Mouse (Mus musculus) hindbrain, embryonic 14.5 days (tissue): ENCODE measurements around the gene Nptx1. TPM values are rescaled to one million over a fixed set of nuclear protein-coding genes. Genes with fewer than 3 reads are reported as not detected.

Experiments used
- ATAC-seq: fragments of 200-750 bp; cut with Nextera tagmentation; 2 replicates; pipeline ENCODE4 v1.8.0; 2017; ENCODE audit warnings: moderate number of reproducible peaks, mild to moderate bottlenecking, moderate TSS enrichment, moderate library complexity; ENCODE audit not compliant: low FRiP score
- DNase-seq: peaks from one replicate; pipeline ENCODE4 v3.0.0-alpha.2; 2015; ENCODE audit warnings: low spot score
- H3K27ac ChIP-seq: fragments of 300-500 bp; sonication (generic); 2 replicates; pipeline ENCODE4 v1.5.1; 2014; ENCODE audit warnings: mild to moderate bottlenecking, moderate library complexity
- H3K27me3 ChIP-seq: fragments of 300-500 bp; sonication (generic); 2 replicates; pipeline ENCODE4 v1.6.1; 2014; ENCODE audit warnings: mild to moderate bottlenecking, low read length, mixed read lengths; ENCODE audit not compliant: control insufficient read depth, insufficient read depth
- H3K36me3 ChIP-seq: fragments of 300-500 bp; sonication (generic); replicated peaks from 2 replicates; pipeline ENCODE4 v1.6.1; 2014; ENCODE audit not compliant: control insufficient read depth, insufficient read depth
- H3K4me1 ChIP-seq: fragments of 300-500 bp; sonication (generic); replicated peaks from 2 replicates; pipeline ENCODE4 v1.6.1; 2014; ENCODE audit warnings: antibody characterized with exemption, low read length, mixed read lengths; ENCODE audit not compliant: control insufficient read depth, insufficient read depth
- H3K4me2 ChIP-seq: fragments of 300-500 bp; sonication (generic); replicated peaks from 2 replicates; pipeline ENCODE4 v1.6.1; 2014; ENCODE audit warnings: mild to moderate bottlenecking, moderate library complexity
- H3K4me3 ChIP-seq: fragments of 300-500 bp; sonication (generic); replicated peaks from 2 replicates; pipeline ENCODE4 v1.5.1; 2014; ENCODE audit warnings: mild to moderate bottlenecking, low read length
- H3K9ac ChIP-seq: fragments of 300-500 bp; sonication (generic); 2 replicates; pipeline ENCODE4 v1.6.1; 2014
- H3K9me3 ChIP-seq: fragments of 300-500 bp; sonication (generic); 2 replicates; pipeline ENCODE4 v1.6.1; 2016; ENCODE audit warnings: low read length; ENCODE audit not compliant: control insufficient read depth
- WGBS: fragments of 180-500 bp; shearing (Covaris S2); extraction: QIAGEN DNeasy Blood & Tissue Kit; methylation state at CpG from one replicate; pipeline ENCODE4 v1.1.7; 2014; 5-methylcytosine and 5-hydroxymethylcytosine counted together
- polyA plus RNA-seq: library from polyadenylated mRNA; unstranded; fragments of >200 nt; fragmentation: Nextera tagmentation; extraction: Ambion mirVana; gene quantifications from 2 replicates; pipeline ENCODE4 v1.2.1, GENCODE M21; 2014

Nptx1 gene
- polyA plus RNA-seq, result 17.4 and 20.5 TPM in 2 replicates

DNA sequence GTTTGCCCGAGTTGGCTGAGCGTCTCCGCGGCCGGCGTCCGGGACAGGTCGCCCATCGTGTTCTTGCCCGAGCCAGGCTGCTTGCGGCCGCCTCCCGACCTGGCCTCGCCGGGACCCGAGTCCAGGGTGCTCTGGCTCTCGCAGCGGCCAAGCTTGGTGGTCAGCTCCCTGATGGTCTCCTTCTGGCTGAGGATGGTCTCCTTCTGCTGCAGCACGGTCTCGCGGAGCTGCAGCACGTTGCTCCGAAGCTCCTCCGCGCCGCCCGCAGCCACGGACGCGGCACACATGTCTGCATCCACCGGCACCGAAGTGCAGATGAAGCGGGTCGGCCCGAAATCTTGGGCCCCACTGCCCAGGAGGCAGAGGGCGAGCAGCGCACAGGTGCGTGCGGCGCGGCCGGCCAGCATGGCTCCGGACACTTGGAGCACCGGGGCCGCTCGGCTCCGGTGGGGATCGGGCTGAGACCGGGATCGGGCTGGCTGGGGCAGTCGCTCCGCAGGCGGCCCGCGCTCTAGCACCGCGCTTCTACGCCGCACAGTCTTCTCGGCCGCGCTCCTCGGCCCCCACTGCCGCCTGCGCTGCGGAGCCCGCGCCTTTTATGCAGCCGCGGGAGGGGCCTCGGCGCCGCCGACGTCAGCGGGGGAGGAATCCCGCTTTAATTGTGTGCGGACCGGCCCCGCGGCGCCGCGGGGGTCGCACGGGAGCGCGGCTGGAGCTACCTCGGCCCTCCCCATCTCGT lies at the start of gene Nptx1:
TSS of gene Nptx1 (minus strand) at position 571 of the 739 bp plus-strand sequence.
- Histone ChIP-seq H3K9ac (peak within 1 kb of the TSS; percentile 74), H3K36me3 (no peaks in the 10 kb centered on the region), H3K27me3 (peaks cover 12% of the 10 kb centered on the region; the same call in 1 of the 2 replicates), H3K4me2 (peak within 1 kb of the TSS; percentile 88), H3K9me3 (no peaks in the 10 kb centered on the region), H3K4me3 (peak within 1 kb of the TSS; percentile 57), H3K27ac (peak within 1 kb of the TSS; percentile 52), H3K4me1 (peaks cover 45% of the 10 kb centered on the region)
- under 1% methylated on average over 86 of the region's 90 CpGs for WGBS
- peak; percentile 78 for DNase-seq
- peak; percentile 38 for ATAC-seq

DNA sequence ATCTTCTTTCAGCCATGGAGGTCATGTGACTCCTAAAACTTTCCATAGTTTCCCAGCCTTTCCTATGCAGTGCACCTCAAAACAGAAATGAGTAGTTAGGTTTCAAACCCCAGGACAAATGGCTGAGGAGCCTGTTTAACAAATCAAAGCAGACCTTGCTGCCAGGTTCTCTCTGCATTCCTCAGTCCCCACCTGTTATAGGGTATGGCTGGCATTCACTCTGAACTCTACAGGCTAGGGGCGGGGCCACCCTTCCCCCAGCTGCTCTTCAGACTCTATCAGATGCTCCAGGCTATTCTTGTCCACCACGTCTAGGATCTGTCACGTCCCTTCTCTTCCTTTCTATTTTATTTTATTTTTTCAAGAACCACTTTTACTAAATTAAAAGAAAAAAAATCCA lies 46.4 kb upstream of the Nptx1 start:
- 28% methylated on average over 3 of the region's 3 CpGs for WGBS
- H3K9ac ChIP-seq, result no peak overlapping the region
- no peaks in the 10 kb centered on the region for H3K36me3 ChIP-seq
- H3K27ac ChIP-seq, result no peak overlapping the region
- H3K4me2 ChIP-seq, result no peak overlapping the region
- H3K4me3 ChIP-seq, result no peak overlapping the region
- DNase-seq, result no peak
- ATAC-seq, result no peak
- no peaks in the 10 kb centered on the region for H3K27me3 ChIP-seq
- H3K9me3 ChIP-seq, result no peaks in the 10 kb centered on the region
- H3K4me1 ChIP-seq, result no peaks in the 10 kb centered on the region; the same call in 1 of the 2 replicates

DNA sequence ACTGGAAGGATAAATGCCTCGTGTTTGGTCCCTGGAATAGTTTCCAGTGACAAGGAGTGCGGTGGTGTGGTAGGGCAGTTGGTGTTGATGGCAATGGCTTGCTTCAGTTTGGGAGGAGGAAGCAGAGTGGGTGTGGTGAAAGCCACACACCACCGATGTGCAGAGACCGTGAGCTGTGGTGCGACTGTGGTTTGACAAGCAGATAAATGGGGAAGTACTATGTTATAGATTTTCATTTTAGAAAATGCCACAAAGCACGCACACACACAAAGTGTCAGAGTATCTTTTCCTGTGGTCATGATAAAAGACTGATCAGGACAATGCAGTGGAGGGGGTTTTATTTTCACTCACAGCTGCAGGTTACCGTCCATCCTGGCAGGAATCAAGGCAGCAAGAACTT lies 41.7 kb upstream of the Nptx1 start:
- H3K4me3 ChIP-seq, result no peak overlapping the region
- WGBS, result 84% methylated on average over 7 of the region's 7 CpGs
- ATAC-seq (no peak), DNase-seq (no peak)
- H3K9me3 ChIP-seq, result no peaks in the 10 kb centered on the region
- no peaks in the 10 kb centered on the region for H3K27me3 ChIP-seq
- H3K9ac ChIP-seq, result no peak overlapping the region
- no peaks in the 10 kb centered on the region for H3K36me3 ChIP-seq
- no peak overlapping the region for H3K4me2 ChIP-seq
- no peaks in the 10 kb centered on the region; the same call in 1 of the 2 replicates for H3K4me1 ChIP-seq
- H3K27ac ChIP-seq, result no peak overlapping the region

DNA sequence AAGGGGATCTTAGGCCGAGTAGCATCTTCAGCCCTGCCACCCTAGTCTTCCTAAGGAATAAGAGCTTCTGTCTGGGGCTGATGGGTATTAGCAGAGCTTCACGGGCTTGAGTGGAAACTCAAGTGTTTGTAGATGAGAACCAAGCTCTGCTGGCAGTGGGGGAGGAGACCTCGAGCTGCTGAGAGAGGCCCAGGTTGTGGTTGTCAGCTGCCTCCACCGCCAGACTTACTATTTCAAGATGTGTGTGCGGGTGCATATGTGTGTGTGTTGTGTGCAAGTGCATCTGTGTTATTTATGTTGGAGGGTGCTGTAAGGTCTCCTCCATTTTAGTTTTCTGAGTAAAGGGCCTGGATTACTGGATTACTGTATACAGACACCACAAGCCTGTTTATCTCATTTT lies 39.6 kb upstream of the Nptx1 start:
- H3K27ac ChIP-seq, result no peak overlapping the region

DNA sequence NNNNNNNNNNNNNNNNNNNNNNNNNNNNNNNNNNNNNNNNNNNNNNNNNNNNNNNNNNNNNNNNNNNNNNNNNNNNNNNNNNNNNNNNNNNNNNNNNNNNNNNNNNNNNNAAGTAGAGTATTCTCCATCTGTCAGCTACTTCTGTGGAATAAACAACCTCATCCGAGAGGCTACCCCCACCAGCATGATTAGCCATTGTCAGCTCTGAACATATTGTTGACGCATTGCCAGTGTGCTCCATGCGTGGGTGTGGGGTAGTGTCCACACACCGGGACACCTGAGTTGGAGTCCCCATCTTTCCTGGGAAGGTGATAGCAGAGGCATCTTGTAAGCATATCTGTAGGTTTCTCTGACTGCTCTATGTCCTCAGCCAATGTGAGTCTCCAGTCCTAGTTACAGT lies 39.0 kb upstream of the Nptx1 start:
- ATAC-seq (no peak), DNase-seq (no peak)
- Histone ChIP-seq H3K4me3 (no peak overlapping the region), H3K36me3 (no peaks in the 10 kb centered on the region), H3K27me3 (no peaks in the 10 kb centered on the region), H3K9ac (no peak overlapping the region), H3K4me1 (no peaks in the 10 kb centered on the region), H3K4me2 (no peak overlapping the region), H3K27ac (no peak overlapping the region), H3K9me3 (no peaks in the 10 kb centered on the region)
- 79% methylated on average over 4 of the region's 4 CpGs for WGBS

More for the DNA sequence above, 39.6 kb upstream of the Nptx1 start:
- Histone ChIP-seq H3K36me3 (no peaks in the 10 kb centered on the region), H3K9ac (no peak overlapping the region), H3K4me1 (no peaks in the 10 kb centered on the region), H3K9me3 (no peaks in the 10 kb centered on the region), H3K27me3 (no peaks in the 10 kb centered on the region), H3K4me3 (no peak overlapping the region), H3K4me2 (no peak overlapping the region)
- ATAC-seq, result no peak
- 77% methylated on average over 5 of the region's 5 CpGs for WGBS
- DNase-seq, result no peak

DNA sequence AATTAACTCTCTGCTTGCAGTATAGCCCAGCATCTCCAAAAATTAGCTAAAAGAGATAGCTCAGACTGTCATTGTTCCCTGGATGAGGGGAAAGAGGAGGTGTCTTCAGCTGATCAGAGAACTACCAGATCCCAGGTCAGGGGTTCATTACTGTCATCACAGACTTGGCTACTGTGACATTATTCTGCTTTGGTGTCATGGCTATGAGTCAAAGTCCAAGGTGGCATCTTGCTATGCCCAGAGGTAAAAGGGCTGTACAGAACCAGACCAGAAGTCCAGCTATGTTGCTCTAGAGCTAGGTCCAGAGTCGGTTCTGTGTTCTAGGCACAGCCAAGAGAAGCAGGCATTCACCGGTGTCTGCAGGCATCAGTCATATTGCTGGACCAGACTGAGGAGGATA lies 30.2 kb upstream of the Nptx1 start:
- 96% methylated on average over 2 of the region's 2 CpGs for WGBS

DNA sequence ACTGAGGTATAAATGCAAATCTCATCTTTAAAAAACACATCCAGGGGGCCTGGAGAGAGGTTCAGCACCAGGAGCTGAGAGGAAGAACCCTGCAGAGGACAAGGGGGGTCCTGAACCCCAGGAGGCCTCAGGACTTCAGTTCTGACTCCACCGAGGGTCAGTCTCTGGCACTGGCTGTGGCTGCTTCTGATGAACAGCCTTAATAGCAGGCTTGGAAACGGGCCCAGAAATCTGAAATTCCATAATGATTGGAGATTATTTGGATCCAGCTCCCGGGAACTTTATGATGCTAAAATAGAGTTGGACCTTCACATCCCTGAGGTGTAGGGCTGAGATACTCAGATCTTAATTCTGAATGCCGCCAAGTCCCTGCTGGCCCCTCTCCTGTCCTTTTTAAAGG lies 29.3 kb upstream of the Nptx1 start:
- WGBS, result 10% methylated on average over 4 of the region's 4 CpGs
- no peaks in the 10 kb centered on the region for H3K36me3 ChIP-seq
- H3K27me3 ChIP-seq, result no peaks in the 10 kb centered on the region
- H3K27ac ChIP-seq, result no peak overlapping the region
- H3K9me3 ChIP-seq, result no peaks in the 10 kb centered on the region
- no peak overlapping the region for H3K4me3 ChIP-seq
- no peak overlapping the region for H3K9ac ChIP-seq
- ATAC-seq, result no peak
- DNase-seq, result no peak
- peaks cover 16% of the 10 kb centered on the region; the same call in 1 of the 2 replicates for H3K4me1 ChIP-seq
- no peak overlapping the region for H3K4me2 ChIP-seq

More for the DNA sequence above, 30.2 kb upstream of the Nptx1 start:
- H3K4me2 ChIP-seq, result no peak overlapping the region
- H3K36me3 ChIP-seq, result no peaks in the 10 kb centered on the region
- no peaks in the 10 kb centered on the region for H3K9me3 ChIP-seq
- DNase-seq (no peak), ATAC-seq (no peak)
- H3K4me1 ChIP-seq, result peaks cover 10% of the 10 kb centered on the region; the same call in 1 of the 2 replicates
- no peaks in the 10 kb centered on the region for H3K27me3 ChIP-seq
- H3K27ac ChIP-seq, result no peak overlapping the region
- H3K9ac ChIP-seq, result no peak overlapping the region
- H3K4me3 ChIP-seq, result no peak overlapping the region

DNA sequence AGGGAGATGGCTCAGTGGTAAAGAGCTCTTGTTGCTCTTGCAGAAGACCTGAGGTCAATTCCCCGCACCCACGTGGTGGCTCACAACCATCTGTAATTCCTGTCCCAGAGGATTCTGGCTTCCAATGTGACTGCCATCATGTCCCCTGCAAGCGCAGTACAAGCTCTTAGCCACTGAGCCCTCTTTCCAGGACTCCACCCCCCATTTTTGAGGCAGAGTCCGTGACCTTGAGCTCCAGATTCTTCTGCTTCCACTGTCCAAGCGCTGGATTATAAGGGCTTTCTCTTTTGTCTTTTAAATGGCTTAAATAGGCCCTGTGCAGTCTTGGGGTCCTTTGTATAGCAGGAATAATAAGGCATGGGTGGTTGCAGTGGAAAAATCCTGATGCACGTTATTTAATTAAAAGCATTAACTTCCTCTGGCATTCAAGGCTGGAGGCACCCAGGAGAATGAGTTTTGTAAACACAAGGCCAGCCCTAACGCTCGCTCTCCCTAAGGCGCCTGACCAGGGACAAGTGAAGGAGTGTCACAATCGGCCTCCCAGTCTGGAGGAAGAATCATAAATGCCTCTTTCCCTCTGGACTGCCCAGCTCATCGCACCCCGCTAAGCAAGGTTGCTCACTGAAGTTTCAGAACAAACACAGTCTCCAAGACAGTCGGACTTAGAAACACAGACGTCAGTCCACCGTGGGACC lies 24.9 kb upstream of the Nptx1 start:
- 40% methylated on average over 15 of the region's 15 CpGs for WGBS
- H3K4me1 ChIP-seq, result peaks cover 16% of the 10 kb centered on the region; the same call in 1 of the 2 replicates
- no peaks in the 10 kb centered on the region for H3K27me3 ChIP-seq
- no peak overlapping the region for H3K4me2 ChIP-seq
- no peaks in the 10 kb centered on the region for H3K36me3 ChIP-seq
- ATAC-seq (no peak), DNase-seq (no peak)
- no peaks in the 10 kb centered on the region for H3K9me3 ChIP-seq
- no peak overlapping the region for H3K4me3 ChIP-seq
- no peak overlapping the region for H3K9ac ChIP-seq
- no peak overlapping the region for H3K27ac ChIP-seq

DNA sequence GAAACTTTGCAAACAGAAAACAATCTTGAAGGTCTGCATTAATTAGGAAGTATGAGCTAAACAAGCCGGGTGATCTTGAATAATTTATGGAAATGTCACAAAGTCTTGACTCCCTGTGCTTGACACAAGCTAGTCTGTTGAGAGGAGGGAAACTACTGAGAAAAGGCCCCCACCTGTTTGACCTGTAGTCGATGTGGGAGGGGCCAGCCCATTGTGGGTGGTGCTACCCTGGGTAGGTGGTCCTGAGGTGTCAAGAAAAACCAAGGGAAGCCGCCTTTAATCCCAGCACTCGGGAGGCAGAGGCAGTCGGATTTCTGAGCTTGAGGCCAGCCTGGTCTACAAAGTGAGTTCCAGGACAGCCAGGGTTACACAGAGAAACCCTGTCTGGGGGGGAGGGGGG lies 18.6 kb upstream of the Nptx1 start:
- ATAC-seq (no peak), DNase-seq (no peak)
- Histone ChIP-seq H3K9ac (no peak overlapping the region), H3K27ac (0 out of 2 replicates have a peak overlapping the region, but pooled peaks have one; percentile 49), H3K4me3 (no peak overlapping the region), H3K27me3 (0 out of 2 replicates have a peak, but pooled peaks cover 4% of the 10 kb centered on the region), H3K9me3 (no peaks in the 10 kb centered on the region), H3K4me1 (peaks cover 16% of the 10 kb centered on the region), H3K36me3 (no peaks in the 10 kb centered on the region), H3K4me2 (no peak overlapping the region)
- 54% methylated on average over 5 of the region's 5 CpGs for WGBS
